Mouse (Mus musculus) kidney, adult 2 months (tissue): Measurements from ENCODE around the gene Kdm5a.

Experiments used
- CTCF ChIP-seq: fragments of 200-500 bp; conservative IDR thresholded peaks from 2 replicates; pipeline ENCODE4 v1.5.1; 2011; ENCODE audit warnings: low read depth, mild to moderate bottlenecking, control low read depth, low read length, moderate library complexity, mixed read lengths; ENCODE audit not compliant: insufficient read depth, insufficient read length
- POLR2A ChIP-seq: fragments of 200-500 bp; IDR thresholded peaks from one replicate; pipeline ENCODE4 v1.6.1; 2011; ENCODE audit warnings: low read depth, low read length, control low read depth

GRCm38 (mm10) chr6:120469268-120469667, 105.3 kb downstream of the Kdm5a start:
- TF ChIP-seq CTCF (no peak), POLR2A (no peak)
